Mouse (Mus musculus) liver, embryonic 14.5 days (tissue): ENCODE measurements at regions not wholly inside any gene's neighbourhood (a gene's known extent, or its start where the extent isn't known, plus 50 kb on each side); places are given as distances from the start of the nearest gene placed in this dataset.

ENCODE experiments used
- CTCF ChIP-seq: IDR thresholded peaks from 2 replicates; pipeline ENCODE4 v1.5.1; 2016; ENCODE audit warnings: antibody characterized with exemption, low read depth, control low read depth
- EP300 ChIP-seq: IDR thresholded peaks from 2 replicates; pipeline ENCODE4 v1.6.1; 2016; ENCODE audit warnings: antibody characterized with exemption, low read depth

GRCm38 (mm10) chr11:45645815-45646214, 206.0 kb upstream of the Clint1 start:
- no peak for TF ChIP-seq CTCF
- no peak for TF ChIP-seq EP300
